Mouse (Mus musculus) brain, embryonic 18.5 days (tissue): ENCODE results near the gene Gm3115.
"Not testable (repeated sequence)": the region's sequence is repeated elsewhere in the genome, so short reads cannot be mapped to it uniquely, and the experiment has no call there.

Source experiments
- DNase-seq: peaks from one replicate; pipeline ENCODE4 v3.0.0-alpha.2; 2012; ENCODE audit warnings: low read depth, low spot score

Gm3115 gene

DNA sequence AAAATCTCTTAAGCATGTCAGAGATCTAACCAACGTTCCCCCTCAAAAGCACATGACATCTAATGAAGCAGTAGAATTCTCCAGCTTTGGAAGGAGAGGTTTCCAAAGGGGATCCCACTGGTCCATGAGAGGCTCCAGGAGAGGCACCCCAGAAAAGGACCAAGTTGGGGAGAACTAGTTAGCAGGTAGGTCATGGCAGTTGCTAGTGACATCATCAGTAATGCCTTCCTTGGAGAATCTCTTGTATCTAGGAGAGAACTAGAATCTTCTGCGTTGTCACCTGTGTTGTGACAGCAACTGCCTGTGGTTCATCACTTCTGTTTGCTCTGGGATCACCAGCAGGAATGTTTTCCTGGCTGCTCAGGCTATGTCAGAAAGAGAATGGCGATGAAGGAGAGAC lies at the start of gene Gm3115:
Gene Gm3115, plus strand, starts transcription at position 301 of the 400 bp plus-strand sequence.
- not testable (repeated sequence) for DNase-seq

GRCm38 (mm10) chr14:4110426-4110825 lies 26.5 kb downstream of the Gm3115 start, which contains the start of gene Gm8108:
Gene Gm8108 (plus strand): TSS chr14:4110526.
- not testable (repeated sequence) for DNase-seq

DNA sequence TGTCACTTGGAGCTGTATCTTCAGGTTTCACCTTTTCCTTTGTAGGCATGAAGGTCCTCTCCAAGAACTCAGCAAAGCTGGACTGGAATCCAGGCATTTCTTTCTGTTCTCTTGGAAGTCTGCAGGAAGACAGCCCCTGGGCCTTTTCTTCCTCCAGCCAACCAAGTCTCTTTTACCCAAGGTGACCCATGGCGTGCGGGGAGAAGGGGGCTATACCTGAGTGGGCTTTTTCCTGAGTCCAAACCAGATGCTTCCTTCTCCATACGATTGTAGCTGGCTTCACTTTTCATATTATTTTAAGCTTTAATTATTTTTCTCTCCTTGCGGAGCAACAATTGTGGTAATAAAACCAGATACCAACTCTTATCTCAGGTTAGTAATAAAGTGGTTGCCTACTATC lies 57.7 kb downstream of the Gm3115 start:
- not testable (repeated sequence) for DNase-seq
